Mouse (Mus musculus) hindlimb bud, embryonic 11.5 days (tissue): ENCODE data around the gene Fam228b.
"Not testable (repeated sequence)": the region's sequence is repeated elsewhere in the genome, so short reads cannot be mapped to it uniquely, and the experiment has no call there.

Experiments used
- DNase-seq: peaks from one replicate; pipeline ENCODE4 v3.0.0-alpha.2; 2012; ENCODE audit warnings: low read depth, low spot score; ENCODE audit errors: extremely low spot score

The Fam228b gene

GRCm38 (mm10) chr12:4768492-4769332 is at the start of gene Fam228b, which contains the start of gene Pfn4:
Fam228b (minus strand) TSS chr12:4769267.
Pfn4 (plus strand) TSS chr12:4769022.
- DNase-seq = peak; percentile 77

GRCm38 (mm10) chr12:4817361-4818101 is 48.5 kb upstream of the Fam228b start, which contains the start of gene Sf3b6:
Sf3b6 (plus strand) TSS chr12:4817544.
- peak; percentile 85 for DNase-seq

- no peak for DNase-seq
Measured at GRCm38 (mm10) chr12:4816680-4817360, 47.8 kb upstream of the Fam228b start.

GRCm38 (mm10) chr12:4813636-4814035 is 44.6 kb upstream of the Fam228b start:
- DNase-seq = no peak

- no peak for DNase-seq
Measured at GRCm38 (mm10) chr12:4811705-4812104, 42.6 kb upstream of the Fam228b start.

- no peak for DNase-seq
Measured at GRCm38 (mm10) chr12:4811036-4811435, 42.0 kb upstream of the Fam228b start.

GRCm38 (mm10) chr12:4797471-4797870 is 28.4 kb upstream of the Fam228b start:
- not testable (repeated sequence) for DNase-seq

- no peak for DNase-seq
Measured at GRCm38 (mm10) chr12:4793718-4794117, 24.7 kb upstream of the Fam228b start.

GRCm38 (mm10) chr12:4788128-4788527 is 19.1 kb upstream of the Fam228b start:
- DNase-seq = not testable (repeated sequence)

- no peak for DNase-seq
Measured at GRCm38 (mm10) chr12:4784466-4784865, 15.4 kb upstream of the Fam228b start.

GRCm38 (mm10) chr12:4783598-4783997 is 14.5 kb upstream of the Fam228b start:
- DNase-seq = no peak

GRCm38 (mm10) chr12:4781725-4782404 is 12.8 kb upstream of the Fam228b start:
- DNase-seq = not testable (repeated sequence)

- no peak for DNase-seq
Measured at GRCm38 (mm10) chr12:4781270-4781669, 12.2 kb upstream of the Fam228b start.

- no peak for DNase-seq
Measured at GRCm38 (mm10) chr12:4780245-4780644, 11.2 kb upstream of the Fam228b start.

GRCm38 (mm10) chr12:4777734-4778133 is 8.7 kb upstream of the Fam228b start:
- DNase-seq = no peak

- DNase-seq = no peak
Measured at GRCm38 (mm10) chr12:4775588-4775949, 6.5 kb upstream of the Fam228b start.

- DNase-seq = no peak
Measured at GRCm38 (mm10) chr12:4774895-4775587, 6.0 kb upstream of the Fam228b start.

- no peak for DNase-seq
Measured at GRCm38 (mm10) chr12:4769333-4769723, 261 bp upstream of the Fam228b start.

- DNase-seq = no peak
Measured at GRCm38 (mm10) chr12:4757060-4757459, 12.0 kb downstream of the Fam228b start.

GRCm38 (mm10) chr12:4754451-4754850 is 14.6 kb downstream of the Fam228b start:
- not testable (repeated sequence) for DNase-seq
